Mouse (Mus musculus): ENCODE measurements around the gene Macrod1. TPM values are rescaled to one million over a fixed set of nuclear protein-coding genes. Genes with fewer than 3 reads are reported as not detected.
"Not testable (repeated sequence)": the region's sequence is repeated elsewhere in the genome, so short reads cannot be mapped to it uniquely, and the experiment has no call there.

The Macrod1 gene
- total RNA-seq, 2 experiments from 2014 or later = 201 to 216 TPM

GRCm38 (mm10) chr19:7057126-7057721, 614 bp downstream of the Macrod1 start:
- peak; percentile 80 for DNase-seq

GRCm38 (mm10) chr19:7057722-7058207, 1.2 kb downstream of the Macrod1 start:
- peak; percentile 83 for DNase-seq

DNA sequence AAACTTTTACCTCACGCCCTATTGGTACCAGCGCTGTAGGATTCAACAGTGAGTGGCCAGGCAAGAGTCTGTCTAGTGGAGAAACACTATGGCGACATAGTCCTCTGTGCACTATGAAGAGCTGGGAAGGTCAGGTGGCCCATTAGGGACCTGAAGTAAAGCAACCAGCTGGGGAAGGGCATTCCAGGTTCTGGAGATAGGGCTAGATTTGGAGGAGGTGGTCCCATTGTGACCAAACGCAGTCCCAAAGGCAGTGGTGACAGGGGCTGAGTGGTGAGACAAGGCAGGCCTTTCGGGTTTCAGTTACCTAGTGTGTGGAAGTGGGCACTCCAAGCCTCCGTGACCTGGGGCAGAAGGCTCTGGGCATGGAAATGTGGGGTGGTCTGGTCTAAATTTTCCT, 1.9 kb downstream of the Macrod1 start:
- DNase-seq = no peak

DNA sequence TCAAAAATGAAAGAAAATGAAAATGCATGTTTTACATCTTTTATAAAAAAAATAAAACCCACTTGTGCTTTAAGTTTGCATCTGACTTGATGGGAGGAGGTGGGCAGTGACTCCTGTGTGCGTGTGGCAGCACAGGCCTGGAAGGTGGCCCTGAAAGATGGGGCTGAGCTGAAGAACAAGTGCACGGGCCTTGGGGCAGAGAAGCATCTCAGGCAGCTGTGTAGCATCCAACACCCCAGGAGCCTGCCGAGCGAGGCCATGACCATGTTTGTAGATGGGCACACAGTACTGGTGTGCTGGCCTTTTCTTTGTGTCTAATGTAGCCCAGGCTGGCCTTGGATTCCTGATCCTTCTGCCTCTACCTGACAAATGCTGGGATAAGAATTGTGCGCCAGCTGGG, 5.5 kb downstream of the Macrod1 start:
- no peak for DNase-seq

DNA sequence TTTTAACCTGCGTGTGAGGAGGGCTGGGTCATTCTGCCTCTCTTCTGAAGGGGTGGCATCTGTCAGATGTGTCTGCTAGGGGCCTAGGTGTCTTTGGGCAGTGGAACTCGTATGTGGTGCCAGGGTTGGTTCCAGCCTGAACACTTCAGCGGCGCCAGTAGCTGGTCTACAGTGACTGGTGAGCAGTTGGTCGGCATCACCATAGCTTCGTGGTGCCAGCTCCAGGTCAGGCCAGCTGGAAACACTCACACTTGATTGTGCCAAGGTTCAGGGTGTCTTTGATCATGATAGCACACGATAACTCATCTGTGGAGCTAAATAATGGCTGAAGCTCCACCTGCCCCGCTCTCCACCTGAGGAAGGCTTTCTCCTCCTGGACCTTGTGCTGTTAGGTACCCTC, 6.3 kb downstream of the Macrod1 start:
- no peak for DNase-seq

- peak; percentile 88 for DNase-seq
These were observed 8.0 kb downstream of the Macrod1 start for GRCm38 (mm10) chr19:7064571-7064970.

DNA sequence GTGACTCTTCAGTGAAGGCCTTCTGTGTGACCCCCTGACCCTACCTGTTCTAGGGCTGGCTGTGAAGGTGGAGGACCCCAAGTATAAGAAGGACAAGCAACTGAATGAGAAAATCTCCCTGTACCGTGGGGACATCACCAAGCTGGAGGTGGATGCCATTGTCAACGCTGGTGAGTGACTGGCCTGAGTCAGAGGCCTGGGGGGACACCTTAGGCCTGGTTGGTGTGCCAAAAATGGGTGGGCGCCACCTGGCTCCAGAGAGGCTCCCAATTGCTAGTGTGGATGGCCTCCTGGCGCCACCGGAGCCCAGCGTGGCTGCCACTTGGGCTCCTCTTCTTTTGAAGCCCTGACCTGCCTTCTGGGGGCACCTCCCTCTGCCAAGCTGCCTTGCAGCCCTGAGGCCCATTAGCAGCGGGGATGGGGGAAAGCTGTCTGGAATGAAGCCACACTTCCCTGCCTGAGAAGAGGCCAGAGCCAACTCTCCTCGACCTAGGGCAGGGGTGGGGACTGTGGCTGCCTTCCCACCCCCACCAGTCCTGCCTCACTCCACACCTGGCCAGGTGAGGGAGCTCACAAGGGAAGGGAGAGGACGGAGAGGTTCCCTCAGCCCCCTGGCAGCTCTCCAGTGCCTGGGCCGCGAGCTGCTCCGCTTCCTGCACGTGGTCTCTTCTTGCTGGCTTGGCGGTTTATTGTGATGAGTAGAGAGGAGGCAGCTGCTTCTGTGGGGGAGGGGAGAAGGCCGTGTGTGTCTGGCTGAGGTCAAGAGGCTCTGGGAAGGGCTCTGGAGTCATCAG, 9.6 kb downstream of the Macrod1 start:
- peak; percentile 73 for DNase-seq

DNA sequence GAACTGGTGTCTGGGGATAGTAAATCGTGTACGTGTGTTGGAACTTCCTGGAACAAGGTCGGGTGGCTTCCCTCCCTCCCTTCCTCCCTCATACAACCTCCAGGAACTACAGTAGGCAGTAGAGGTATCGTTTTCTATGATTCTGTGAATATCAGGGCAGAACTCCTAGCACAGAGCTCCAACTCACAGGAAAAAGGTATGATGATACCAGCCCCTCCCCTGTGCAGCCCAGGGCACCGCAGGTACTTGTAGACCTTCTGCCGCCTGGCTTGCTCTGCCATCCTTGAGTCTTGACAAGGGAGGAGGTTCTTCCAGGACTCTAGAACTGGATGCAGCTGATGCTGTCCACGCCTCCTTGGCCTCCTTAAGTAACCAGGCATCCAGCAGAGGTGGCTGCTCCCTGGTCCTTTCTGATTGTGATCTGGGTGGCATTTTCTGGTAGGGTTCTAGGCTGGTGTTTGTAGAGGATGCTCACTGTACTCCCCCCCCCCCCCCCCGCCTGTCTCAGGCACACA, 10.3 kb downstream of the Macrod1 start:
- no peak for DNase-seq

- no peak for DNase-seq
These were observed 10.9 kb downstream of the Macrod1 start for GRCm38 (mm10) chr19:7067344-7068050.

DNA sequence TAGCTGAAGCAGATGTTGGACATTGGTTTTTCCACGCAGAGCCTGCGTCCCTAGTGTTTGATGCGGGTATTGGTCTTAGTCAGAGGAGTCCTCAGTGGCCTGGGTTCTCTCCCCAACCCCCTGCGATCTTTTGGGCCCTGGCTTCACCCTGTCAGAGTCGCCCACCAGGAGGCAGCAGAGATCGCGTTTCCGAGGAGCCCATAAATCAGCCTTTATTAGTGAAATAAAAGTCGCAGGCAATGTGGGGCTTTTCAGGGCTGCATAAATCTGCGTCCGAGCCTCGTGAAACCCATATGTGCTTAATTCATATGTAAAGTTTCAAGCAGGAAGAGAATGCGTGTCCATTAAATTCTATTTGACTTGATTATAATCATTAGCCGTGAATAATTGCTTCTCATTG, 11.5 kb downstream of the Macrod1 start:
- DNase-seq = peak; percentile 93

DNA sequence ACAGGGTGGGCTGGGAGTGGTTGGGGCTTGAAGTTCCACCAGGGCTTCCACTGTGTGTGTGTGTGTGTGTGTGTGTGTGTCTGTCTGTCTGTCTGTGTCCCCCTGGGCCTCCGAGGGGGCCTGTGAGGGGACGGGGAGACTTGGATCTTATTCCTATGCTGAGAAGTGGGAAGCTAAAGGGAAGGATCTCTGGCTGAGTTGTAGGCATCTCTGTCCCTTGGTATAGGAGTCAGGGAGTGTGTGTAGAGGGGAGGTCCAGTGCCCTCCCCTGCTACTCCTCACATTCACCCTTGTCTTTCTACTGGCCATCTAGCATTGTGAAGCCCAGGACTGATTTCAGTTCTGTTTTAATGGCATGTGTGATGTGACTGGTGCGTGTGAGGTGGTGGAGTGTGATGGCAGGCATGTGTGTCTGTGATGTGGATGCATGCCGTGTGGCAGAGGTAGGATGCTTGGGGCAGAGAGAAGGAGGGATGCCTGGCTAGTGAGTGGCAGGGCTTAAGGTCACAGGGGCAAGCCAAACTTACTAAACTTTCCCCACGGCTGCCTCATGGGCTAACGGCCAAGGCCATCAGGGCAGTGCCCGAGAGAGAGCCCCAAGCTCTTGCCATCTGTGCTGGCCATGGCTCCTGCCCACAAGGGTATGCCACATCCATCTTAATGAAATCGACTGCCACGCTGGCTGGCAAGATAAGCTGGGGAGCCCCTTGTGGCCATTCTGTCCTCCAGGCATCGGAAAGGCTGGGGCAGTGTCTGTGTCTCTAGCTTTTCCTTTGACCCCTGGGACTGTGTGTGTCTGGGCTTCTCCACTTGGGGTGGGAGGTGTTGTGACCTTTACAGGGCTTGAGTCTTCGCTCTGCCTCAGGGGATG, 12.3 kb downstream of the Macrod1 start:
- no peak for DNase-seq

DNA sequence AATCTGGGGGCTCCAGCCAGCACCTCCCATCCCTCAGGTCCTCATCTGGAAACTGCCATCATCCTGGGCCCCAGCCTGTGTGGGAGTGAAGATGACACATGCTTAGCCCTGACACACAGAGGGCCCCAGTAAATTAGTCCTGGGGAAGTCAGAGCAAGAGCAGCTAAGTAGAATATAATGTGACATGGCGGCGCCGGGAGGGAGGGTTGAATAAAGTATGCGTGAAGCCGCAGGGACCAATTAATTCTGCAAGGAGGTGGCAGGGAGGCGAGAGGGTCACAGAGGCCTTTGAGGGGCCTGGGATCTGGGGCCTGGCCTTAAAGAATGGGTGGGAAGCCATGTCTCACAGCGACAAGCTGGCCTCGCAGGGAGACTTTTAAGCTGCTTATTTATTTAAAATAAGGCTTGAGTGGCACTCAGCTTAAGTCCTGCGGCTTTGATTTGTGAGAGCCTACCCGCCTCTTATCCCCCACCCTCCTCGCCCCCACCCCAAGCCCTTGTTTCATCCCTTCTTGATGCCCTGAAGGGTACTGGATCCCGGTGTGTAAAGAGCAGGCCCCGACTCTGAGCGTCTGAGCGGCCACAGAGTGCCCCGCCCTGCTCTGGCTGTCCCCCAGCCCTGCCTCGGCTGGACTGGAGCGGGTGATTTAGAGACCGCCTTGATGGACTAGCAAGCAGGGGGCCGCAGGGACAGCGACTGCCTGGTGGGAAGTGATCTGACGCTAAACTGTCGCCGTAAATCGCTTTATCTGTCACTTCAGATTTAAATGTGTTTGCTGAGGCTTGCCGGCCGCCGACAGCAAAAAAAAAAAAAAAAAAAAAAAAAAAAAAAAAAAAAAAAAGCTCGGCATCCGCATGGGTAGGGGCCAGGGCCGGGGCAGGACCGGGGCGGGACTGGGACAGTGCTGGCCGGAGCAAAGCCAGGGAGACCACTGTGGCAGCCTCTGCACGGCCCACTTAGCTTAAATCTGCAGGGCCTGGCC, 13.5 kb downstream of the Macrod1 start:
- DNase-seq = peak; percentile 57

DNA sequence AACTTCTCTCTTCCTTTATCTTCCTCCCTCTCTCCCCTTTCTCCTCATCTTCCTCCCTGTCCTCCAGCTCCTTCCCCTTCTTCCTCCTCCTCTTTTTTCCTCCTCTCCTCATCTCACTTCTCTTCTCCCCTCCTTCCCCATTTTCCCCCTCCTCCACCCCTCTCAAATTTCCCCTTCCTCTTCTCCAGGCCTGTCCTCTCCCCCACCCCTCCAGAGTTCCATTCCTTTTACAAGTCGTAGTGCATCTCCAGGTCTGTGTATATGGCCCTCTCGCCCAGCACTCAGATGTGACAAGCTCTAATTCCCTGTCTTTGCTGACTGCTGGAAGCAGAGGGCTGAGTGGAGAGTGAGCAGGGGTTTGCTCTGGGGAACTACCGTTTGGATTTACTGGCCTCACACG, 14.2 kb downstream of the Macrod1 start:
- DNase-seq = no peak

DNA sequence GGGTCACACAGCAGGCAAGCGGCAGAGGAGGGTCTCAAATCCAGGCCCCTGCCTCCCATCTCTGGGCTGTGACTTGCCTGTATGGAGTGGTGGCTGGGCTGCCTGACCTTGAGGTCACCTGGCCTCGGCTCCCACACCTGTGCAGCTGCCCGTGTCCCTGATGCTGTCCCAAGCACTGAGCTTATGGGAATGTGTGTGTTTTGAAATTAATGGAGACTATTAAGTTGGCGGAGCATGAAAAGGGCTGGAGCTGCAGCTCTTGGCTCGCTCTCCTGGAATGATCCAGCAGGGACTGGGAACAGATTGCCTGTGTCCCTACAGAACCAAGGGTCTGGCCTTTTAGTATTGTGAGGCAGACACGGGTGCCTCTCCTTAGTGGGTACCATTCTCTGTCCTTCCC, 15.6 kb downstream of the Macrod1 start:
- no peak for DNase-seq

DNA sequence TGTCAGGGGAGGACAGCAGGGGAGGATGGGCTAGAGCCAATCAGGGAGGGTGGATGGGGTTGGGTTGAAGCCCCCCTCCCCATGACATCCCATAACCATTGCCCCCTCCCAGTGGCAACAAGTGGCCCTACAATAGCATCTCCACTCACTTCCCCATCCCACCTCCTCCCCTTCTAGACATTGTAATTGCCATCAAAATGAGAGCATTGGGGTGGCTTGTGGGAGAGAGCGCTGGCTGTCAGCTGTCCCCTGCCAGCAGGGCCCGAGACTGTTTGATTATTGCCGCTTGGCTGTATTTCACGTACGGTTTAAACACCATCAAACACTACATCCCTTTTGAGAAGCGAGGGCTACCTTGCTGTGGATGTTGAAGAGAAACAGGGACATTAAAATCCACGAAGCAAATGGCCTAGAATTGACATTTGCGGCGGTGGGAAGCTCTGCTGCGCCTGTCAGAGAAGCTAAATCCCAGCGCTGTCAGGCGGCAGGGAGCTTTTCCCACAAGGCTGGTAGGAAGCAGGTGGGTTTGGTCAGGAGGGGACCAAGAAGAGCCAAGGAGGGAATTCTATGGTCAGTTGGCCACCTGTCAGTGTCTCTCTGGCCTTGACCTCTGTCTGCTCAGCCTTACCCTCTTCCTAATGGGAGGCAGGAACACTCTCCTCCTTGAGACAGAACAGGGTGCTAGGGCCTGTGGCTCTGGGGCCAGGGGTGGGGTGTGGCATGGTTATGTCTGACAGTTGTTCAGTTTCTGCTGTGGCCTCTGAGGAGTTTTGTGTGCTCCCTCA, 17.6 kb downstream of the Macrod1 start:
- no peak for DNase-seq

DNA sequence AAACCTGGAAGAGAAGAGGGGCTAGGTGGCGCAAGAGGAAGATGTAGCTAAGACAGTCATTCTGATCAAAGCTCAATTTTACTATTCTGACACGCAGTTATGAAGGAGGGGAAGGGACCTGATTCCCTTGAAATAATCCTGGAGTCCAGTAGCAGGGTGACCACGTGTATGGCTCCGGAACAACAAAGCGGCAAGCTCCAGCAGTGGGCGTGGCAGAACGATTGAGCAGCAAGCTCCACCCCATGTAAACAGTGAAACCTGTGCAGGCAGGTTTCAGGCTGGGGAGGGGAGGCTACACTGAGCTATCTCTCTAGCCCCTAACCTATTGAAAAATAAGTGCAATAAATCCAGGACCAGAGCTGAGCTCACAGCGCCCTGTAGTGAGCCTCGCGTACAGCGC, 18.7 kb downstream of the Macrod1 start:
- not testable (repeated sequence) for DNase-seq

GRCm38 (mm10) chr19:7077666-7078065, 21.1 kb downstream of the Macrod1 start:
- DNase-seq = no peak

DNA sequence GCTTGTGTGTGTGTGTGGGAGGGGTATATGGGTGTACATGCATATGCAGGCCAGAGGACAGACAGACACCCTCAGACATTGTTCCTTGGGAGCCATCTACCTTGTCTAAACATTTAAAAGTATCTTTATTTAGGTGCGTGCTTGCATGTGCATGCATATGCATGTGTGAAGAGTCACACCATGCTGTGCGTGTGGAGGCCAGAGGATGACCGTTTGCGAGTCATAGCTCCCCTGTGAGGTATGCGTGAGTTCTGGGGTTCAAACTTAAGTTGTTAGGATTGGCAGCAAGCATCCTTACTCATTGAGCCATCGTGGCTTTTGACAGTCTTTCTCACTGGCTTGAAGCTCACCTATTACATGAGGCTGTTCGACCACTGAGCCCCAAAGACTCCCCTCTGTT, 21.7 kb downstream of the Macrod1 start:
- DNase-seq = no peak

GRCm38 (mm10) chr19:7081516-7082266, 25.1 kb downstream of the Macrod1 start:
- no peak for DNase-seq

Measured in gastrocnemius, postnatal 10 days (tissue).